Mouse (Mus musculus): ENCODE data around the gene Kcnq1. TPM values are rescaled to one million over a fixed set of nuclear protein-coding genes. Genes with fewer than 3 reads are reported as not detected.
A peak's percentile ranks its signal among the peaks of the same experiment; 100 is the strongest.

Gene Kcnq1
- total RNA-seq, 1 experiment from 2014 or later: not detected

- ATAC-seq (replicated peaks in 1 of 2; ENCODE audit: insufficient read depth in 1 of 2, low FRiP score in 2 of 2, low TSS enrichment in 1 of 2, low read depth in 1 of 2, poor library complexity in 2 of 2, severe bottlenecking in 2 of 2): no peak
These were observed 52.7 kb downstream of the Kcnq1 start for GRCm38 (mm10) chr7:143158690-143159425.

- ATAC-seq (replicated peaks in 1 of 2; ENCODE audit: insufficient read depth in 1 of 2, low FRiP score in 2 of 2, low TSS enrichment in 1 of 2, low read depth in 1 of 2, poor library complexity in 2 of 2, severe bottlenecking in 2 of 2): no peak
These were observed 53.3 kb downstream of the Kcnq1 start for GRCm38 (mm10) chr7:143159446-143159845.

GRCm38 (mm10) chr7:143160057-143160456 lies 53.9 kb downstream of the Kcnq1 start:
- ATAC-seq (replicated peaks in 1 of 2; ENCODE audit: insufficient read depth in 1 of 2, low FRiP score in 2 of 2, low TSS enrichment in 1 of 2, low read depth in 1 of 2, poor library complexity in 2 of 2, severe bottlenecking in 2 of 2): no peak

GRCm38 (mm10) chr7:143162051-143162450 lies 55.9 kb downstream of the Kcnq1 start:
- ATAC-seq (replicated peaks in 1 of 2; ENCODE audit: insufficient read depth in 1 of 2, low FRiP score in 2 of 2, low TSS enrichment in 1 of 2, low read depth in 1 of 2, poor library complexity in 2 of 2, severe bottlenecking in 2 of 2): no peak

GRCm38 (mm10) chr7:143164074-143164473 lies 57.9 kb downstream of the Kcnq1 start:
- no peak for ATAC-seq (replicated peaks in 1 of 2; ENCODE audit: insufficient read depth in 1 of 2, low FRiP score in 2 of 2, low TSS enrichment in 1 of 2, low read depth in 1 of 2, poor library complexity in 2 of 2, severe bottlenecking in 2 of 2)

GRCm38 (mm10) chr7:143165687-143166265 lies 59.6 kb downstream of the Kcnq1 start:
- ATAC-seq (replicated peaks in 1 of 2; ENCODE audit: insufficient read depth in 1 of 2, low FRiP score in 2 of 2, low TSS enrichment in 1 of 2, low read depth in 1 of 2, poor library complexity in 2 of 2, severe bottlenecking in 2 of 2): no peak

- no peak for ATAC-seq (replicated peaks in 1 of 2; ENCODE audit: insufficient read depth in 1 of 2, low FRiP score in 2 of 2, low TSS enrichment in 1 of 2, low read depth in 1 of 2, poor library complexity in 2 of 2, severe bottlenecking in 2 of 2)
These were observed 61.1 kb downstream of the Kcnq1 start for GRCm38 (mm10) chr7:143167275-143167674.

- ATAC-seq (replicated peaks in 1 of 2; ENCODE audit: insufficient read depth in 1 of 2, low FRiP score in 2 of 2, low TSS enrichment in 1 of 2, low read depth in 1 of 2, poor library complexity in 2 of 2, severe bottlenecking in 2 of 2): no peak
These were observed 63.2 kb downstream of the Kcnq1 start for GRCm38 (mm10) chr7:143169371-143169770.

GRCm38 (mm10) chr7:143172914-143173547 lies 66.9 kb downstream of the Kcnq1 start:
- ATAC-seq (replicated peaks in 1 of 2; ENCODE audit: insufficient read depth in 1 of 2, low FRiP score in 2 of 2, low TSS enrichment in 1 of 2, low read depth in 1 of 2, poor library complexity in 2 of 2, severe bottlenecking in 2 of 2): no peak; a peak in 1 of 4 replicates

GRCm38 (mm10) chr7:143174633-143175032 lies 68.5 kb downstream of the Kcnq1 start:
- no peak for ATAC-seq (replicated peaks in 1 of 2; ENCODE audit: insufficient read depth in 1 of 2, low FRiP score in 2 of 2, low TSS enrichment in 1 of 2, low read depth in 1 of 2, poor library complexity in 2 of 2, severe bottlenecking in 2 of 2)

- no peak for ATAC-seq (replicated peaks in 1 of 2; ENCODE audit: insufficient read depth in 1 of 2, low FRiP score in 2 of 2, low TSS enrichment in 1 of 2, low read depth in 1 of 2, poor library complexity in 2 of 2, severe bottlenecking in 2 of 2)
These were observed 72.7 kb downstream of the Kcnq1 start for GRCm38 (mm10) chr7:143178831-143179230.

GRCm38 (mm10) chr7:143180761-143181160 lies 74.6 kb downstream of the Kcnq1 start:
- peak; percentile 98 for ATAC-seq (replicated peaks in 1 of 2; ENCODE audit: insufficient read depth in 1 of 2, low FRiP score in 2 of 2, low TSS enrichment in 1 of 2, low read depth in 1 of 2, poor library complexity in 2 of 2, severe bottlenecking in 2 of 2)

- no peak; a peak in 1 of 4 replicates for ATAC-seq (replicated peaks in 1 of 2; ENCODE audit: insufficient read depth in 1 of 2, low FRiP score in 2 of 2, low TSS enrichment in 1 of 2, low read depth in 1 of 2, poor library complexity in 2 of 2, severe bottlenecking in 2 of 2)
These were observed 75.1 kb downstream of the Kcnq1 start for GRCm38 (mm10) chr7:143181311-143181710.

- no peak for ATAC-seq (replicated peaks in 1 of 2; ENCODE audit: insufficient read depth in 1 of 2, low FRiP score in 2 of 2, low TSS enrichment in 1 of 2, low read depth in 1 of 2, poor library complexity in 2 of 2, severe bottlenecking in 2 of 2)
These were observed 79.3 kb downstream of the Kcnq1 start for GRCm38 (mm10) chr7:143185506-143185905.

GRCm38 (mm10) chr7:143186378-143186777 lies 80.2 kb downstream of the Kcnq1 start:
- no peak for ATAC-seq (replicated peaks in 1 of 2; ENCODE audit: insufficient read depth in 1 of 2, low FRiP score in 2 of 2, low TSS enrichment in 1 of 2, low read depth in 1 of 2, poor library complexity in 2 of 2, severe bottlenecking in 2 of 2)

GRCm38 (mm10) chr7:143187181-143187580 lies 81.0 kb downstream of the Kcnq1 start:
- ATAC-seq (replicated peaks in 1 of 2; ENCODE audit: insufficient read depth in 1 of 2, low FRiP score in 2 of 2, low TSS enrichment in 1 of 2, low read depth in 1 of 2, poor library complexity in 2 of 2, severe bottlenecking in 2 of 2): no peak

GRCm38 (mm10) chr7:143188589-143188988 lies 82.4 kb downstream of the Kcnq1 start:
- no peak for ATAC-seq (replicated peaks in 1 of 2; ENCODE audit: insufficient read depth in 1 of 2, low FRiP score in 2 of 2, low TSS enrichment in 1 of 2, low read depth in 1 of 2, poor library complexity in 2 of 2, severe bottlenecking in 2 of 2)

GRCm38 (mm10) chr7:143189965-143190722 lies 84.0 kb downstream of the Kcnq1 start:
- ATAC-seq (replicated peaks in 1 of 2; ENCODE audit: insufficient read depth in 1 of 2, low FRiP score in 2 of 2, low TSS enrichment in 1 of 2, low read depth in 1 of 2, poor library complexity in 2 of 2, severe bottlenecking in 2 of 2): no peak

Data from hematopoietic stem cell, adult 5-6 weeks (primary cell).